Mouse (Mus musculus): ENCODE data around the gene Sae1.

DNA sequence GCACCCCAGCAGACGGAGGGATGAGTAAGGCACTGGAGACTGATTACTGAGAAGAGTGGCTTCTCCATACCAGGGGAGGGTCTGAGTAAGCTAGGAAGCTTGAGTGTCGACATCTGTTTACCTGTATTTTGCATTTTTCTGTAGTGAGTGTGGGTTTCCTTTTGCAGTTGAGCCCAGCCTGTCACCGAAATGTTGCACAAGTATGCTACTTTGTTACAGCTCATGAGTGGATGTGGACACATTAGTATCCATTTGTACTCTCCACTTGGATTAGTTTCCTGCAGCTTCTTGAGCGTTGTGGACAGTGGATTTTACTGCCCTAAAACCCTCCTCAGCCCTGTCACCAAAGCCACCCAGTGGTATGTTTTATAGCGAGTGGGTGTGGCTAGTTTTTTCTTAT lies 31.1 kb upstream of the Sae1 start:
- TF ChIP-seq POLR2A (IDR thresholded peaks at IDR 0.05; ENCODE audit: control insufficient read depth, extremely low read depth, insufficient read depth, low read length, poor library complexity) (no peak), CTCF (IDR thresholded peaks at IDR 0.05; ENCODE audit: borderline replicate concordance, control insufficient read depth, extremely low read depth, insufficient read depth, low read length, poor library complexity) (no peak)

All from thymus, adult 2 months (tissue).